Mouse (Mus musculus): ENCODE data around the gene Lrrc2. TPM values are rescaled to one million over a fixed set of nuclear protein-coding genes. Genes with fewer than 3 reads are reported as not detected.
A peak's percentile ranks its signal among the peaks of the same experiment; 100 is the strongest.

Lrrc2 gene
- polyA plus RNA-seq, 1 experiment from 2014 or later, result 0.59 TPM

DNA sequence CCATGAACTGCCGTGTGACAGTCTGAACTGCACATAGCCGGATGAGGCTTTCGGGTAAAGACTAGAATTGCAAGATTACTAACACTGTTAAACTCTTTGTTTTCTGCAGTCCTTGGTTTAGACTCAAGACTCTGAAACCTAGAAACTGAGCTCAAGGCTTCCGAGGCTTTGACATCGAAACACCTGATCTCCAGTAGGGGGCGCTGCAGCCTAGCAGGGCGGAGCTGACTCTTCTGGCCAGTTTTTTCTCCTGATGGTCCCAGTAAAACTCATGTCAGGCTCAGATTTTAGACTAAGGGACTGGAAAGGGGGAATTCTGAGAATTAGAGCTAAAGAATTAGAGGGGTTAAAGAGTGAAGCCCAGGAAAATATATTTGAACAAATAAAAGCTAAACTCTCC lies 28.6 kb upstream of the Lrrc2 start:
- no peaks in the 10 kb centered on the region for H3K36me3 ChIP-seq
- WGBS, result 14% methylated on average over 7 of the region's 7 CpGs
- no peak overlapping the region for H3K4me3 ChIP-seq (replicated peaks)
- H3K4me1 ChIP-seq, result peaks cover 18% of the 10 kb centered on the region; the same call in 1 of the 2 replicates
- no peak overlapping the region for H3K4me2 ChIP-seq (replicated peaks)
- no peak overlapping the region for H3K27ac ChIP-seq (replicated peaks)
- H3K9ac ChIP-seq, result no peak overlapping the region
- ATAC-seq (ENCODE audit: insufficient number of reproducible peaks, low FRiP score, low TSS enrichment, low read depth), result no peak
- H3K9me3 ChIP-seq (replicated peaks), result no peaks in the 10 kb centered on the region
- H3K27me3 ChIP-seq, result no peaks in the 10 kb centered on the region

DNA sequence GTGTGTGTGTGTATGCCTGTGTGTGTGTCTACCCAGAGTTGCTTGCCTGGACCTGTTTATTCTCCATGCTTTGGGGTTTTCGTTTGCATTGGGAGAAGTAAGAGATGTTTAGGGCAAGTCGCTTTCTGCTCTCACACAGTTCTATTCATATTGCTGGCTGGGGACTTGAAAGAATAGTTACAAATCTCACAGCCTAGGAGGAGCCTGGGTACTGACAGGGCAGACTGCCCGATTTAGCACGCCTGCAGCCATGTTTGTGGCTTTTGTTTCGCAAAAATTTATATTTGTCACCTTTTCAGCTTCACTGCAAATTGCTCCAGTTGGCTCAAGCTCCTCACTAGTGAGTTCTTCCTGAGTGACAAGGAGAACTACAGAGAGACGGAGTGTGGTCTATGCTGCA lies 19.8 kb upstream of the Lrrc2 start:
- Histone ChIP-seq H3K27me3 (no peaks in the 10 kb centered on the region), H3K27ac (replicated peaks) (peak overlapping the region; percentile 80), H3K36me3 (no peaks in the 10 kb centered on the region), H3K9ac (no peak overlapping the region), H3K4me2 (replicated peaks) (no peak overlapping the region), H3K4me3 (replicated peaks) (no peak overlapping the region), H3K9me3 (replicated peaks) (no peaks in the 10 kb centered on the region), H3K4me1 (0 out of 2 replicates have a peak, but pooled peaks cover 4% of the 10 kb centered on the region)
- no peak for ATAC-seq (ENCODE audit: insufficient number of reproducible peaks, low FRiP score, low TSS enrichment, low read depth)
- 39% methylated on average over 6 of the region's 6 CpGs for WGBS

DNA sequence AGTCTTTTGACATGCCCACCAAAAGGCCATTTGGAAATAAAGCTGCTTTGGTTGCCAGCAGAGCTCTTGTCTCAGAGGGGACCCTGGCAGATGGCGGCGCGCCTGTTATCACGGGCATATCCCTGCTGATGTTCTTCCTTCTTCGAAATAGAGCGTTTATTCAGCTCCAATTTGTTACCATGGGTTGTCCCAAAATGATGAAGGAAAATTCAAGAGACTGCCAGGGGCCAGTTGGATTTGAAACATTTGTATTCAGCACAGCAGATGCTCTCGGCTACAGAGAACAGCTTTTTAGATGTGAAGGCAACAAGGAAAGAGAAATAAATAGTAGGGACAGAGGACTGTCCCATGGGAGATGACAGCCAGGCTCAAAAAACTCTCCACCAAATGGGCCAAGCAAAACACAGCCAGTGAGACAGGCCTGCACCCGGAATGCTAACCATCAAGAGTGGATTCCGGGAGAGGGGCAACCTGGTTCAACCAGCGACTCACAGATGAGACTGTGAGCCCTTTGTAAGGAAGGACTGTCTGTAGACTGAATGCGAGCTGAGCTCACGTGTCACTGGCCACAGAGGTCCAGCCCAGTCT lies 17.4 kb upstream of the Lrrc2 start:
- Histone ChIP-seq H3K36me3 (no peaks in the 10 kb centered on the region), H3K27me3 (no peaks in the 10 kb centered on the region), H3K27ac (replicated peaks) (peak overlapping the region; percentile 39; the same call in 1 of the 2 replicates), H3K4me3 (replicated peaks) (no peak overlapping the region), H3K4me1 (0 out of 2 replicates have a peak, but pooled peaks cover 4% of the 10 kb centered on the region), H3K9ac (no peak overlapping the region), H3K4me2 (replicated peaks) (no peak overlapping the region), H3K9me3 (replicated peaks) (no peaks in the 10 kb centered on the region)
- 75% methylated on average over 12 of the region's 12 CpGs for WGBS
- no peak for ATAC-seq (ENCODE audit: insufficient number of reproducible peaks, low FRiP score, low TSS enrichment, low read depth)

DNA sequence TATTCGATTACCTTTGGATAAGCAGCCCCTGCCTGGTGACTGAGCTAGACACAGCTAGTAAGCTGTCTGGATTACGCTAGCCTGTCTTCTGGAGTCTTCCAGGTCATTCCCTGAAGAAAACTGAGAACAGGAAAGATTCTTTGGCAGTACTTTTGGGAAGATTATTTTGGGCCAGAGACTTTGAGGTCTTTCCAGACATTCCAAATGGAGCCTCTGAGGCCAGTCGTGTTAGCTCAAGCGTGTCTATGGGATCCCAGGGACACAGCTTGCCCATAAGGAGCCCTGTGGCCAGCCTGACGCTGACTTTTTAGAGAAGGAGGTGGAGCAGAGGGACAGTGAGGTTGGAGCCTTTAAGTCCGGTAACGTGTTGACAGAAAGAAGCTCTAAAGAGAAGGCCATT lies 15.4 kb upstream of the Lrrc2 start:
- H3K4me2 ChIP-seq (replicated peaks), result no peak overlapping the region
- H3K4me3 ChIP-seq (replicated peaks), result no peak overlapping the region
- no peaks in the 10 kb centered on the region for H3K36me3 ChIP-seq
- no peaks in the 10 kb centered on the region for H3K9me3 ChIP-seq (replicated peaks)
- H3K27me3 ChIP-seq, result no peaks in the 10 kb centered on the region
- no peak overlapping the region for H3K9ac ChIP-seq
- WGBS, result 77% methylated on average over 7 of the region's 7 CpGs
- no peak for ATAC-seq (ENCODE audit: insufficient number of reproducible peaks, low FRiP score, low TSS enrichment, low read depth)
- 0 out of 2 replicates have a peak, but pooled peaks cover 4% of the 10 kb centered on the region for H3K4me1 ChIP-seq
- H3K27ac ChIP-seq (replicated peaks), result no peak overlapping the region

DNA sequence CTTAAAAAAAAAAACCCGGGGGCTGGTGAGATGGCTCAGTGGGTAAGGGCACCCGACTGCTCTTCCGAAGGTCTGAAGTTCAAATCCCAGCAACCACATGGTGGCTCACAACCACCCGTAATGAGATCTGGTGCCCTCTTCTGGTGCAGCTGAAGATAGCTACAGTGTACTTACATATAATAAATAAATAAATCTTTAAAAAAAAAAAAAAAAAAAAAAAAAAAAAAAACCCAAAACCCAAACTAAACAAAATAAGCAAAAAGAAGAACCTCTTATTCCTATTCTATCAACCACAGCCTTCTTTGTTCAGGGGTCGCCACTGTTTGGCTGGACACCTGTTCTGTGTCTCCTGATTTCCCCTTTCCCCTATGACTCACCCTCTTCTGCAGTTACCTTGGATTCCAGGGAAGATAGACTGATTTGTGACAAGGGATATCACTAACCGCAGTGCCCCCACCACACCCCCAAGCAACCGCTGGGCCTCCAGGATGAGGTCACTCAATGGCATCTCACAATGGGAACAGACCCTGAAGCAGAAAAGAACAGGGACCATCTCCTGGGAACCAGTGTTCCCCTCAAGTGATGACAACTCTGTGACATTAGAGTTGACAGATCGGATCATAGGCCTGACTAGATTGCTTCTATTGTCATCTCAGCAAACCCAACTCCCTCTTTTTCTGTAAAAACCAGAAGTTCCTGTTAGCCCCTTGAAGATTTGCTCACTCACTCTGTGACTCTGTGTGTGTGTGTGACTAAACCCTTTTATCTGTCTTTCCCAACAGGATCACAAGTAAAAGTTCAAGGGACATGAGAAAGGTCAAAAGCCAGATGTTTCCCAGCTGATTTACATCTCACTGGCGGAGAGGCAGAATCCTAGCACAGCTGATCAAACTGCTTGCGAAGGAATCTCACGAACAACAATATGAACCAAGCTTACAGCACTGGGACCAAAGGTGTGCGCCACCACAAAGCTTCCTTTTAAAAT lies 13.5 kb upstream of the Lrrc2 start:
- H3K4me2 ChIP-seq (replicated peaks), result no peak overlapping the region
- no peaks in the 10 kb centered on the region for H3K27me3 ChIP-seq
- no peak overlapping the region for H3K27ac ChIP-seq (replicated peaks)
- H3K36me3 ChIP-seq, result no peaks in the 10 kb centered on the region
- 0 out of 2 replicates have a peak, but pooled peaks cover 4% of the 10 kb centered on the region for H3K4me1 ChIP-seq
- whole genome bisulfite sequencing, result 64% methylated on average over 12 of the region's 12 CpGs
- no peak for ATAC-seq (ENCODE audit: insufficient number of reproducible peaks, low FRiP score, low TSS enrichment, low read depth)
- H3K9ac ChIP-seq, result no peak overlapping the region
- H3K4me3 ChIP-seq (replicated peaks), result no peak overlapping the region
- H3K9me3 ChIP-seq (replicated peaks), result no peaks in the 10 kb centered on the region

- H3K4me2 ChIP-seq (replicated peaks), result no peak overlapping the region
- no peaks in the 10 kb centered on the region for H3K36me3 ChIP-seq
- H3K4me1 ChIP-seq, result peaks cover 21% of the 10 kb centered on the region
- H3K27ac ChIP-seq (replicated peaks), result peak overlapping the region; percentile 74
- no peaks in the 10 kb centered on the region for H3K9me3 ChIP-seq (replicated peaks)
- ATAC-seq (ENCODE audit: insufficient number of reproducible peaks, low FRiP score, low TSS enrichment, low read depth), result no peak
- H3K9ac ChIP-seq, result no peak overlapping the region
- H3K27me3 ChIP-seq, result peaks cover 39% of the 10 kb centered on the region
- 34% methylated on average over 13 of the region's 13 CpGs for WGBS
- no peak overlapping the region for H3K4me3 ChIP-seq (replicated peaks)
Measured at GRCm38 (mm10) chr9:110944265-110944664, 7.1 kb upstream of the Lrrc2 start.

- Histone ChIP-seq H3K4me2 (replicated peaks) (no peak overlapping the region), H3K4me3 (replicated peaks) (no peak overlapping the region), H3K9ac (no peak overlapping the region), H3K9me3 (replicated peaks) (no peaks in the 10 kb centered on the region), H3K27me3 (peaks cover 39% of the 10 kb centered on the region), H3K27ac (replicated peaks) (no peak overlapping the region), H3K36me3 (no peaks in the 10 kb centered on the region), H3K4me1 (peaks cover 21% of the 10 kb centered on the region)
- 23% methylated on average over 18 of the region's 18 CpGs for WGBS
- no peak for ATAC-seq (ENCODE audit: insufficient number of reproducible peaks, low FRiP score, low TSS enrichment, low read depth)
Measured at GRCm38 (mm10) chr9:110945343-110945742, 6.0 kb upstream of the Lrrc2 start.

DNA sequence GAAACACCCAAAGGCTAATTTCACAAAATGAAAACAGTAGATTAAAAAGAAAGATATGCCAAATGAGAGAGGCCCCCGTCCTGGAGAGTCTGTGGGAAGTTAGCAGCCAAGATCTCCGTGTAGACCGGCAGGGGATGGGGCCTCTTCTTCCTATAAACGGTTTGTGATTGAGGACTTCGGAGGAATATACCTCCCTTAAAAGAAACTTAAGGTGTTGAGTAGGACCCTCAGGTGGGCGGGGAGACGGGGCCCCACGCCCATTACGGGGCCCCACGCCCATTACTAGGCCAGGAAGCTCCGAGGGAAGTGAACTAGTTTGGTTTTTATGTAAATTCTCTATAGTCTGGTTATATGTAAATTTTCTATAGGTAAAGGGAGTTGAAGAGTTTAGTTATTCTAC lies 5.4 kb upstream of the Lrrc2 start, which contains the start of gene Tdgf1:
Tdgf1 (minus strand) TSS at position 233 of the 400 bp plus-strand sequence.
- H3K4me2 ChIP-seq (replicated peaks), result no peak within 1 kb of the TSS
- H3K9me3 ChIP-seq (replicated peaks), result no peaks in the 10 kb centered on the region
- no peak within 1 kb of the TSS for H3K4me3 ChIP-seq (replicated peaks)
- H3K36me3 ChIP-seq, result no peaks in the 10 kb centered on the region
- peaks cover 39% of the 10 kb centered on the region for H3K27me3 ChIP-seq
- 19% methylated on average over 11 of the region's 11 CpGs for WGBS
- no peak for ATAC-seq (ENCODE audit: insufficient number of reproducible peaks, low FRiP score, low TSS enrichment, low read depth)
- no peak within 1 kb of the TSS for H3K27ac ChIP-seq (replicated peaks)
- H3K9ac ChIP-seq, result no peak within 1 kb of the TSS
- H3K4me1 ChIP-seq, result peaks cover 21% of the 10 kb centered on the region

- Histone ChIP-seq H3K36me3 (no peaks in the 10 kb centered on the region), H3K4me3 (replicated peaks) (no peak overlapping the region), H3K9me3 (replicated peaks) (no peaks in the 10 kb centered on the region), H3K27me3 (peaks cover 44% of the 10 kb centered on the region), H3K4me1 (peaks cover 21% of the 10 kb centered on the region), H3K27ac (replicated peaks) (no peak overlapping the region), H3K4me2 (replicated peaks) (no peak overlapping the region), H3K9ac (no peak overlapping the region)
- WGBS, result 25% methylated on average over 20 of the region's 20 CpGs
- no peak for ATAC-seq (ENCODE audit: insufficient number of reproducible peaks, low FRiP score, low TSS enrichment, low read depth)
Measured at GRCm38 (mm10) chr9:110946548-110947044, 4.7 kb upstream of the Lrrc2 start.

- Histone ChIP-seq H3K4me2 (replicated peaks) (no peak overlapping the region), H3K27ac (replicated peaks) (no peak overlapping the region), H3K4me3 (replicated peaks) (no peak overlapping the region), H3K36me3 (no peaks in the 10 kb centered on the region), H3K4me1 (peaks cover 21% of the 10 kb centered on the region), H3K27me3 (peaks cover 44% of the 10 kb centered on the region), H3K9me3 (replicated peaks) (no peaks in the 10 kb centered on the region), H3K9ac (no peak overlapping the region)
- ATAC-seq (ENCODE audit: insufficient number of reproducible peaks, low FRiP score, low TSS enrichment, low read depth), result no peak
- WGBS, result 20% methylated on average over 6 of the region's 6 CpGs
Measured at GRCm38 (mm10) chr9:110947261-110947661, 4.1 kb upstream of the Lrrc2 start.

GRCm38 (mm10) chr9:110947900-110948299 lies 3.4 kb upstream of the Lrrc2 start:
- no peak overlapping the region for H3K27ac ChIP-seq (replicated peaks)
- no peak overlapping the region for H3K9ac ChIP-seq
- no peaks in the 10 kb centered on the region for H3K36me3 ChIP-seq
- no peak for ATAC-seq (ENCODE audit: insufficient number of reproducible peaks, low FRiP score, low TSS enrichment, low read depth)
- H3K9me3 ChIP-seq (replicated peaks), result no peaks in the 10 kb centered on the region
- 44% methylated on average over 6 of the region's 6 CpGs for WGBS
- H3K4me2 ChIP-seq (replicated peaks), result no peak overlapping the region
- H3K27me3 ChIP-seq, result peaks cover 48% of the 10 kb centered on the region
- H3K4me1 ChIP-seq, result peaks cover 21% of the 10 kb centered on the region
- H3K4me3 ChIP-seq (replicated peaks), result no peak overlapping the region
